Mouse (Mus musculus) intestine, embryonic 15.5 days (tissue): ENCODE results near the gene Actl7b. TPM values are rescaled to one million over a fixed set of nuclear protein-coding genes. Genes with fewer than 3 reads are reported as not detected.

Experiments
- ATAC-seq: fragments of 200-750 bp; cut with Nextera tagmentation; 2 replicates; pipeline ENCODE4 v1.8.0; 2017; ENCODE audit warnings: moderate TSS enrichment, moderate library complexity
- H3K27ac ChIP-seq: fragments of 300-500 bp; sonication (generic); 2 replicates; pipeline ENCODE4 v1.5.1; 2015; ENCODE audit warnings: mild to moderate bottlenecking, inconsistent platforms
- H3K27me3 ChIP-seq: fragments of 300-500 bp; sonication (generic); replicated peaks from 2 replicates; pipeline ENCODE4 v1.6.1; 2015; ENCODE audit warnings: inconsistent platforms
- H3K36me3 ChIP-seq: fragments of 300-500 bp; sonication (generic); 2 replicates; pipeline ENCODE4 v1.6.1; 2015; ENCODE audit warnings: inconsistent platforms
- H3K4me1 ChIP-seq: fragments of 300-500 bp; sonication (generic); replicated peaks from 2 replicates; pipeline ENCODE4 v1.6.1; 2015; ENCODE audit warnings: inconsistent platforms
- H3K4me2 ChIP-seq: fragments of 300-500 bp; sonication (generic); replicated peaks from 2 replicates; pipeline ENCODE4 v1.6.1; 2015; ENCODE audit warnings: mild to moderate bottlenecking, inconsistent platforms
- H3K4me3 ChIP-seq: fragments of 300-500 bp; sonication (generic); replicated peaks from 2 replicates; pipeline ENCODE4 v1.5.1; 2015; ENCODE audit warnings: inconsistent platforms
- H3K9ac ChIP-seq: fragments of 300-500 bp; sonication (generic); 2 replicates; pipeline ENCODE4 v1.6.1; 2015; ENCODE audit warnings: inconsistent platforms
- H3K9me3 ChIP-seq: fragments of 300-500 bp; sonication (generic); 2 replicates; pipeline ENCODE4 v1.6.1; 2016; ENCODE audit warnings: inconsistent platforms
- WGBS: fragments of 180-500 bp; shearing (Covaris S2); methylation state at CpG from one replicate; pipeline ENCODE4 v1.1.7; 2015; 5-methylcytosine and 5-hydroxymethylcytosine counted together
- polyA plus RNA-seq: library from polyadenylated mRNA; unstranded; fragments of >200 nt; fragmentation: Nextera tagmentation; extraction: Ambion mirVana; gene quantifications from 2 replicates; pipeline ENCODE4 v1.2.1, GENCODE M21; 2015

The Actl7b gene
- polyA plus RNA-seq, 1 experiment from 2014 or later: not detected

DNA sequence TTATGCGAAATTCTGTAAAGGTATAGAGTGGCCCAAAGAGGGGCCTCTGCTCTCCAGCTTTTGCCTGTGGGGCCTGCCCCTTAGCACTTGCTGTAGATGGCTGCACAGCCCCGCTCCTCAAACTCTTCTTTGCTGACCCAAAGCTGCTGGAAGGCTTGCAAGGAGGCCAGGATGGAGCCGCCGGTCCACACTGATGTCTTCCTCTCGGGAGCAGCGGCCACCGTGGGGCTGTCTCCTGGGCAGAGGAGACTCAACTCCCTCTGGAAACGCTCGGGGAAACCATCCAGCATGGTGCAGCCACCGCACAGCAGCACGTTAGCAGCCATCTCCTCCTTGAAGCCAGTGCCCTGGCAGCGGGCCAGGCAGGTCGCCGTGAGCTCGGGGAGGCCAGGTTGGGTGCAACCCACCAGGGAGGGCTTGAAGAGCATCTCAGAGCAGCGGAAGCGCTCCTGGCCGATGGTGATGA is 1.2 kb downstream of the Actl7b start, which contains the start of gene Gm26657:
Gm26657 (plus strand) TSS at position 51 of the 466 bp plus-strand sequence.
- Histone ChIP-seq H3K27me3 (no peaks in the 10 kb centered on the region), H3K9me3 (no peaks in the 10 kb centered on the region), H3K27ac (no peak within 1 kb of the TSS), H3K4me1 (no peaks in the 10 kb centered on the region), H3K36me3 (peaks cover 3% of the 10 kb centered on the region; the same call in 1 of the 2 replicates), H3K9ac (no peak within 1 kb of the TSS), H3K4me3 (no peak within 1 kb of the TSS), H3K4me2 (no peak within 1 kb of the TSS)
- WGBS: 86% methylated on average over 18 of the region's 18 CpGs
- ATAC-seq: no peak

DNA sequence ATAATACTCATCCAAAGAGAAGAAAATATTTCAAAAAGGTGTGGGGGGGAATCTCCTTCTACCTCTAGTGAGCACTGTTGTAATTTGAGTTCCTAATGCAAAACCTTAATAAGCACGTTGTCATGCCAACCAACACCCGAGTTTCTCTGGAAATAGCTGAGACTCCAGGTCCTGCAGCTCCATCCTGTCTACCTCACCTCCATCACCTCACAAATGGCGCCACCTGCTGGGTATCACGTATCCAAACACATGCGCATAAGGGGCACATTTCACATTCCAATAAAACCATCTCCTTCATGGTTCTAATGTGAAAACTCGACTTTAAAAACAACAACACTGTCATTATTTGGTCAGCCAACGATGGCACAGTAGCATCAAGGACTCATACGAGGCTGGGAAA is 15.4 kb downstream of the Actl7b start:
- WGBS: 64% methylated on average over 8 of the region's 8 CpGs
- ATAC-seq: no peak

GRCm38 (mm10) chr4:56723237-56723636 is 18.0 kb downstream of the Actl7b start:
- Histone ChIP-seq H3K27me3 (no peaks in the 10 kb centered on the region), H3K4me1 (no peaks in the 10 kb centered on the region), H3K4me3 (no peak overlapping the region), H3K9ac (no peak overlapping the region), H3K27ac (no peak overlapping the region), H3K9me3 (no peaks in the 10 kb centered on the region), H3K4me2 (no peak overlapping the region), H3K36me3 (no peaks in the 10 kb centered on the region)
- 84% methylated on average over 6 of the region's 6 CpGs for WGBS
- ATAC-seq: no peak

More for the DNA sequence above, 15.4 kb downstream of the Actl7b start:
- H3K36me3 ChIP-seq: no peaks in the 10 kb centered on the region
- no peak overlapping the region for H3K4me2 ChIP-seq
- no peak overlapping the region for H3K4me3 ChIP-seq
- H3K27ac ChIP-seq: no peak overlapping the region
- no peaks in the 10 kb centered on the region for H3K9me3 ChIP-seq
- H3K27me3 ChIP-seq: no peaks in the 10 kb centered on the region
- no peaks in the 10 kb centered on the region for H3K4me1 ChIP-seq
- no peak overlapping the region for H3K9ac ChIP-seq

DNA sequence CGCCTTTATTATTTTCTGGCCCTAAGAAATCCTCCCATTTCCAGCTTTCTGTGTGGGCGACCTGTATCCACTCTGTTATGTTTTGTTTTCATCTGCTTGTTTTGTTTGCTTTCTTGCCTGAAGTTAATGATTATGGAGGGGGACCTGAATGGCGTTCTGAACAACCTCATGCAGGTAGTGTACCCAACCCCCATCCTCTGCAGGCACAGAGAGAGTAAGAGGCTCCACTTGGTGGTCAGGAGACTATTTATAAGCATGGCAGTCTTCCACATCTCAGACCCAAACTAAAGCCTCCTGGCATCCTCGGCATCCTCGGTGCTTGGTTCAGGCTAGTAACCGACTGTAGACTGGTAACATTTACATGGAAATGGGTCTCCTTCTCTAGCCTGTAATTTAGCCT is 18.9 kb downstream of the Actl7b start:
- Histone ChIP-seq H3K9ac (no peak overlapping the region), H3K4me3 (no peak overlapping the region), H3K27ac (no peak overlapping the region), H3K4me2 (no peak overlapping the region), H3K4me1 (no peaks in the 10 kb centered on the region), H3K36me3 (no peaks in the 10 kb centered on the region), H3K9me3 (no peaks in the 10 kb centered on the region), H3K27me3 (no peaks in the 10 kb centered on the region)
- no peak for ATAC-seq
- 61% methylated on average over 6 of the region's 6 CpGs for WGBS

GRCm38 (mm10) chr4:56721469-56721868 is 19.8 kb downstream of the Actl7b start:
- 36% methylated on average over 3 of the region's 3 CpGs for WGBS
- H3K27ac ChIP-seq: no peak overlapping the region
- no peak overlapping the region for H3K9ac ChIP-seq
- H3K27me3 ChIP-seq: no peaks in the 10 kb centered on the region
- H3K4me2 ChIP-seq: no peak overlapping the region
- no peaks in the 10 kb centered on the region for H3K36me3 ChIP-seq
- ATAC-seq: no peak
- no peaks in the 10 kb centered on the region for H3K9me3 ChIP-seq
- no peak overlapping the region for H3K4me3 ChIP-seq
- H3K4me1 ChIP-seq: no peaks in the 10 kb centered on the region

- Histone ChIP-seq H3K27ac (no peak overlapping the region), H3K27me3 (no peaks in the 10 kb centered on the region), H3K9ac (no peak overlapping the region), H3K4me2 (no peak overlapping the region), H3K4me1 (no peaks in the 10 kb centered on the region), H3K9me3 (no peaks in the 10 kb centered on the region), H3K36me3 (no peaks in the 10 kb centered on the region), H3K4me3 (no peak overlapping the region)
- no peak for ATAC-seq
- WGBS: 74% methylated on average over 9 of the region's 9 CpGs
These were observed 20.8 kb downstream of the Actl7b start for GRCm38 (mm10) chr4:56720403-56720802.

DNA sequence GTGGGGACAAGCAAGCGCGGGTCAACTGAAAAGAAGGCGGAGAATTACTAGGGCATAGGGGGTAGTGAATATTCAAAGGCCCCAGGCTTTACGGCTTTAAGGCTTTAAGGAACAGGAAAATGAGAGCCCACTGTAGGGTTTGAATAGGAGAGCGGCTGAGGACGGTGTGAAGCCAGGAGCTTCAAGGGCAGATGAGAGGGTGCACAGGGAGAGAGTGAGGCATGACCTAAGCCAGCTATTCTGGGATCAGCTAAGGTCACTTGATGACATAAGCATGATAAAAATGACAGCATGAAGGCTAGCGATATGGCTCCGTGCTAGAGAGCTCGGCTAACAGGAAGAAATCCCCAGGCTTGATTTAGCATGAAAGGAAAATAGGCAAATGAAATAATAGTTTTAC is 21.8 kb downstream of the Actl7b start:
- H3K27me3 ChIP-seq: no peaks in the 10 kb centered on the region
- 71% methylated on average over 9 of the region's 9 CpGs for WGBS
- H3K9ac ChIP-seq: no peak overlapping the region
- no peak overlapping the region for H3K27ac ChIP-seq
- H3K4me2 ChIP-seq: no peak overlapping the region
- no peaks in the 10 kb centered on the region for H3K36me3 ChIP-seq
- H3K9me3 ChIP-seq: no peaks in the 10 kb centered on the region
- no peak for ATAC-seq
- H3K4me1 ChIP-seq: no peaks in the 10 kb centered on the region
- H3K4me3 ChIP-seq: no peak overlapping the region

- no peak overlapping the region for H3K27ac ChIP-seq
- ATAC-seq: no peak
- no peaks in the 10 kb centered on the region for H3K27me3 ChIP-seq
- no peaks in the 10 kb centered on the region for H3K36me3 ChIP-seq
- no peaks in the 10 kb centered on the region for H3K4me1 ChIP-seq
- no peaks in the 10 kb centered on the region for H3K9me3 ChIP-seq
- H3K4me3 ChIP-seq: no peak overlapping the region
- no peak overlapping the region for H3K9ac ChIP-seq
- no peak overlapping the region for H3K4me2 ChIP-seq
- 62% methylated on average over 12 of the region's 12 CpGs for WGBS
These were observed 22.4 kb downstream of the Actl7b start for GRCm38 (mm10) chr4:56718573-56719442.

DNA sequence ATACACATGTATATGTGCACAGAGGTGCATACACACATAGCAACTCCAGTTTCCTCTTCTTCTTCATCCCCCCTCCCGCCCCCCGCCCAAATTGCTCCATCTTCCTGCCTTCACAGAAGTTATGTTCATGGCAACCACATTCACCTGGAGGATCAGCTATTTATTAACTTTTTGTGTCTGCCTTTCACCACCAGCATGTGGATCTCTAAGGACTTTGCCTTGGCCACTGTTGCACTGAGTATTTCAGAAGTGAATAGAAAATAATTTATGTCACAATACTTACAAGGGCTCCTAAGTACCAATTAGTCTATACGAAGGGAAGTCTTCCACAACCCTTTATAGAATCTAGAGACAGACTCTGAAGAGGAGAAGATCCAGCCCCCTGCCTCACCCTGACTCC is 23.3 kb downstream of the Actl7b start:
- H3K27me3 ChIP-seq: no peaks in the 10 kb centered on the region
- no peak overlapping the region for H3K9ac ChIP-seq
- H3K27ac ChIP-seq: no peak overlapping the region
- no peaks in the 10 kb centered on the region for H3K9me3 ChIP-seq
- H3K4me2 ChIP-seq: no peak overlapping the region
- ATAC-seq: no peak
- H3K36me3 ChIP-seq: no peaks in the 10 kb centered on the region
- H3K4me3 ChIP-seq: no peak overlapping the region
- no peaks in the 10 kb centered on the region for H3K4me1 ChIP-seq
- WGBS: 78% methylated on average over 3 of the region's 3 CpGs

- WGBS: 59% methylated on average over 5 of the region's 5 CpGs
- no peak for ATAC-seq
- H3K4me1 ChIP-seq: no peaks in the 10 kb centered on the region
These were observed 24.4 kb downstream of the Actl7b start for GRCm38 (mm10) chr4:56716801-56717200.

DNA sequence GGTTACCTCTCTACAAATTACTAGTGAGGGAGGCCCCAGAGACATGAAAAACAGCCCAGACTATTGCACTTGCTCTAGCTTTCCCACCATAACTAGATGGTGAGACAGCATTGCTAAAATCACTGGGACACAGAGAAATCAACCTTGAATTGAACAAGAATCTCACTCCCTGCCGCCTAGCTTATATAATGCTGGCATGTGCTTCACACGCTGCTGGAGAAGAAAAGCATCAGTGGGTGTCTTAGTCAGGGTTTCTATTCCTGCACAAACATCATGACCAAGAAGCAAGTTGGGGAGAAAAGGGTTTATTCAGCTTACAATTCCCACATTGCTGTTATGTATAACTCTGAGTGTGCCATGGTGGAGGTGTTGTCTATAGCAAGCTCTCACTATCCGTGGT is 28.1 kb downstream of the Actl7b start:
- H3K27me3 ChIP-seq: no peaks in the 10 kb centered on the region
- H3K4me2 ChIP-seq: no peak overlapping the region
- WGBS: 86% methylated on average over 3 of the region's 3 CpGs
- no peak overlapping the region for H3K9ac ChIP-seq
- H3K9me3 ChIP-seq: no peaks in the 10 kb centered on the region
- no peak overlapping the region for H3K4me3 ChIP-seq
- no peak overlapping the region for H3K27ac ChIP-seq
- no peaks in the 10 kb centered on the region for H3K4me1 ChIP-seq
- H3K36me3 ChIP-seq: no peaks in the 10 kb centered on the region
- ATAC-seq: no peak

More at GRCm38 (mm10) chr4:56716801-56717200, 24.4 kb downstream of the Actl7b start:
- Histone ChIP-seq H3K9ac (no peak overlapping the region), H3K4me2 (no peak overlapping the region), H3K9me3 (no peaks in the 10 kb centered on the region), H3K27ac (no peak overlapping the region), H3K36me3 (no peaks in the 10 kb centered on the region), H3K27me3 (no peaks in the 10 kb centered on the region), H3K4me3 (no peak overlapping the region)

- Histone ChIP-seq H3K4me2 (no peak overlapping the region), H3K9me3 (no peaks in the 10 kb centered on the region), H3K27me3 (no peaks in the 10 kb centered on the region; the same call in 1 of the 2 replicates), H3K4me3 (no peak overlapping the region), H3K4me1 (no peaks in the 10 kb centered on the region), H3K9ac (no peak overlapping the region), H3K36me3 (no peaks in the 10 kb centered on the region), H3K27ac (no peak overlapping the region)
- ATAC-seq: no peak
- 39% methylated on average over 10 of the region's 10 CpGs for WGBS
These were observed 39.0 kb downstream of the Actl7b start for GRCm38 (mm10) chr4:56702234-56702633.

GRCm38 (mm10) chr4:56698671-56699070 is 42.6 kb downstream of the Actl7b start:
- Histone ChIP-seq H3K9ac (no peak overlapping the region), H3K36me3 (no peaks in the 10 kb centered on the region), H3K4me1 (no peaks in the 10 kb centered on the region), H3K4me3 (no peak overlapping the region), H3K9me3 (no peaks in the 10 kb centered on the region), H3K4me2 (no peak overlapping the region), H3K27me3 (no peaks in the 10 kb centered on the region; the same call in 1 of the 2 replicates), H3K27ac (no peak overlapping the region)
- 37% methylated on average over 5 of the region's 5 CpGs for WGBS
- ATAC-seq: no peak
